Mouse (Mus musculus): Measurements from ENCODE around the gene Cpd. TPM values are rescaled to one million over a fixed set of nuclear protein-coding genes. Genes with fewer than 3 reads are reported as not detected.

Cpd gene
- polyA plus RNA-seq, 1 experiment, result 17.6 TPM

DNA sequence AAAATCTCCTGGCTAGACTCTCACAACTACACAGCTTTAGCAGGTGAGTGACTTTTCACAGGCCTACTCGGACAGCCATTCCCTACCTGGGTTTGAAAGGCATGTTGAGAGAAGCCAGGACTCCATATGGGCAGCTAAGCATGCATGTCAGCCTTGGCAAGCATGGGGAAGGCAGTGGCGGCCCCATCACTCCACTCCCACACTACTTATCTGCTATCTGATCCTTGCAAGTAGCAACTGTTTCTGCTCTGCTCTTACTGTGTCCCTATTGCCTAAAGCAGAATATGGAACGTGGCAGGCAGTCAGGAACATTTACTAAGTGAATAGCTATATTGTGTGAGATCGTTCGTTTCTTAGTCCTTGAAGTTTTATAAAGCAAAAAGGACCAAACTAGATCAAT, 10.9 kb downstream of the Cpd start:
- no peak overlapping the region for H3K4me2 ChIP-seq (ENCODE audit: low read depth)
- peaks cover 7% of the 10 kb centered on the region for H3K36me3 ChIP-seq (ENCODE audit: control insufficient read depth, insufficient read depth)
- no peak overlapping the region for H3ac ChIP-seq (ENCODE audit: control insufficient read depth, insufficient read length)
- no peaks in the 10 kb centered on the region for H3K79me2 ChIP-seq (ENCODE audit: control insufficient read depth, insufficient read depth)
- no peak overlapping the region for H3K4me3 ChIP-seq
- no peaks in the 10 kb centered on the region for H3K27me3 ChIP-seq (ENCODE audit: control insufficient read depth, insufficient read depth, insufficient read length)
- TF ChIP-seq POLR2A (IDR thresholded peaks at IDR 0.05; ENCODE audit: insufficient read length, low read depth) (no peak), SRF (IDR thresholded peaks at IDR 0.05; ENCODE audit: control insufficient read depth, insufficient read length, low read depth) (no peak), POLR2AphosphoS2 (IDR thresholded peaks at IDR 0.05; ENCODE audit: insufficient read length, low read depth) (no peak), MAX (IDR thresholded peaks at IDR 0.05; ENCODE audit: low read depth) (no peak), TCF12 (IDR thresholded peaks at IDR 0.05; ENCODE audit: insufficient read depth, poor library complexity, severe bottlenecking) (no peak), MYOG (IDR thresholded peaks at IDR 0.05; ENCODE audit: control insufficient read depth in 1 of 3, insufficient read depth in 1 of 3, insufficient read length in 2 of 3, low read depth in 2 of 3) (no peak), USF1 (IDR thresholded peaks at IDR 0.05; ENCODE audit: low read depth) (no peak), REST (IDR thresholded peaks at IDR 0.05; ENCODE audit: insufficient read depth, insufficient read length) (no peak), CEBPB (IDR thresholded peaks at IDR 0.05; ENCODE audit: insufficient read depth, poor library complexity, severe bottlenecking) (no peak), E2F4 (IDR thresholded peaks at IDR 0.05; ENCODE audit: insufficient read depth) (no peak), MYOD1 (IDR thresholded peaks at IDR 0.05; ENCODE audit: control insufficient read depth in 1 of 3, insufficient read length in 2 of 3, low read depth in 2 of 3) (no peak), TCF3 (IDR thresholded peaks at IDR 0.05; ENCODE audit: insufficient read length, low read depth) (no peak)

DNA sequence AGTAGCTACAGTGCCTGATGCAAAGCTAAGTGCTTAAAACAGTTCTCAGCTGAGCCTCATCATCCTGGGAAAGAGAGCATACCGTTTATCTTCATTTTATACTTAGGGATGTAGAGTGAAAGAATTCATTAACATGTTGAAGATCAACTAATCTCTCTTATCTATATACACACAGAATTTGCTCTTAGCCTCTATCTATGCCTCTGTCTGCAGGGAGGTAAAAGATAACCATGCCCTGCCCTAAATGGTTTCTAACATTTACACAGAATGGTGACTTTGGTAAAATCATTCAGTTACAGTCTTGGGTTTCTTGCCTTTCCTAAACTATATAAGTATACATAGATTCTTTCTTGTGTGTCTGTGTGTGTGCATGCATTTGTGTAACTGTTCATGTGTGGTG, 12.2 kb downstream of the Cpd start:
- Histone ChIP-seq H3K36me3 (ENCODE audit: control insufficient read depth, insufficient read depth) (peaks cover 7% of the 10 kb centered on the region), H3ac (ENCODE audit: control insufficient read depth, insufficient read length) (no peak overlapping the region), H3K79me2 (ENCODE audit: control insufficient read depth, insufficient read depth) (no peaks in the 10 kb centered on the region), H3K4me2 (ENCODE audit: low read depth) (no peak overlapping the region), H3K27me3 (ENCODE audit: control insufficient read depth, insufficient read depth, insufficient read length) (no peaks in the 10 kb centered on the region), H3K4me3 (no peak overlapping the region)
- TF ChIP-seq POLR2AphosphoS2 (IDR thresholded peaks at IDR 0.05; ENCODE audit: insufficient read length, low read depth) (no peak), MAX (IDR thresholded peaks at IDR 0.05; ENCODE audit: low read depth) (no peak), MYOG (IDR thresholded peaks at IDR 0.05; ENCODE audit: control insufficient read depth in 1 of 3, insufficient read depth in 1 of 3, insufficient read length in 2 of 3, low read depth in 2 of 3) (no peak), CEBPB (IDR thresholded peaks at IDR 0.05; ENCODE audit: insufficient read depth, poor library complexity, severe bottlenecking) (no peak)

- no peak overlapping the region for H3K4me3 ChIP-seq
- no peak for TF ChIP-seq MAX (IDR thresholded peaks at IDR 0.05; ENCODE audit: low read depth)
- no peak for TF ChIP-seq REST (IDR thresholded peaks at IDR 0.05; ENCODE audit: insufficient read depth, insufficient read length)
- no peak for TF ChIP-seq MYOG (IDR thresholded peaks at IDR 0.05; ENCODE audit: control insufficient read depth in 1 of 3, insufficient read depth in 1 of 3, insufficient read length in 2 of 3, low read depth in 2 of 3)
- TF ChIP-seq POLR2AphosphoS2 (IDR thresholded peaks at IDR 0.05; ENCODE audit: insufficient read length, low read depth), result no peak
- no peak for TF ChIP-seq E2F4 (IDR thresholded peaks at IDR 0.05; ENCODE audit: insufficient read depth)
- no peak for TF ChIP-seq SRF (IDR thresholded peaks at IDR 0.05; ENCODE audit: control insufficient read depth, insufficient read length, low read depth)
- TF ChIP-seq TCF12 (IDR thresholded peaks at IDR 0.05; ENCODE audit: insufficient read depth, poor library complexity, severe bottlenecking), result no peak
- no peak for TF ChIP-seq USF1 (IDR thresholded peaks at IDR 0.05; ENCODE audit: low read depth)
Measured at GRCm38 (mm10) chr11:76824885-76825265, 21.9 kb downstream of the Cpd start.

DNA sequence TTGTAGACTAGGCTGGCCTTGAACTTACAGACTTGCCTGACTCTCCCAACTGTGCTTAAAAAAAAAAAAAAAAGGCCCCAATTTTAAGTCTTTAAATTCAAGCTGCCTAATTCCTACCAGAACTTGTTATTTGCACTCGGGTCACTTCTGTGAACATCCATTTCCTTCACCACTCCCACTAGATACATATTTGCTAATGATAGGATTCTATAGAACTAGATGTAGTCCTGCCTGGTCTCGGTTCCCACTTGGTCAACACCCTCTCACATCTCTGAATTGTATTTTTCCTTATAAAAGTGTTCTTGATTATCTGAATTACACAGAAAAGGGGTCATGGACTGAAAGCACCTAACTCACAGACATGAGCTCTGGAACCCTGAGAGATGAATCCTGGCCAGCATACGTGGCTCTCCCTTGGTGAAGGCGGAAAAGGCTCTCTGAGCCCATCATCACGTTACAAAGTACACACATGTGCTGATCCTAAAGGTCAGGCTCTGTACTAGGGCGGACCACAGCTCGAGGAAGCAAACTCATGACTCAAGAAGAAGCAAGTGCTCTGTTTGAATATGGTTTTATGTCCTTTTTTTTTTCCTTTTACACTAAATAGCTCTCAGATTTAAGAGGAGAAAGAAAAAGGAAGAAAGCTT, 22.5 kb downstream of the Cpd start:
- H3K4me2 ChIP-seq (ENCODE audit: low read depth), result peak overlapping the region; percentile 42
- TF ChIP-seq USF1 (IDR thresholded peaks at IDR 0.05; ENCODE audit: low read depth) (no peak), MAX (IDR thresholded peaks at IDR 0.05; ENCODE audit: low read depth) (no peak), MYOD1 (IDR thresholded peaks at IDR 0.05; ENCODE audit: control insufficient read depth in 1 of 3, insufficient read length in 2 of 3, low read depth in 2 of 3) (no peak), REST (IDR thresholded peaks at IDR 0.05; ENCODE audit: insufficient read depth, insufficient read length) (no peak), CEBPB (IDR thresholded peaks at IDR 0.05; ENCODE audit: insufficient read depth, poor library complexity, severe bottlenecking) (no peak), SRF (IDR thresholded peaks at IDR 0.05; ENCODE audit: control insufficient read depth, insufficient read length, low read depth) (no peak), E2F4 (IDR thresholded peaks at IDR 0.05; ENCODE audit: insufficient read depth) (no peak), MYOG (IDR thresholded peaks at IDR 0.05; ENCODE audit: control insufficient read depth in 1 of 3, insufficient read depth in 1 of 3, insufficient read length in 2 of 3, low read depth in 2 of 3) (no peak), POLR2A (IDR thresholded peaks at IDR 0.05; ENCODE audit: insufficient read length, low read depth) (no peak), POLR2AphosphoS2 (IDR thresholded peaks at IDR 0.05; ENCODE audit: insufficient read length, low read depth) (no peak), TCF3 (IDR thresholded peaks at IDR 0.05; ENCODE audit: insufficient read length, low read depth) (no peak), TCF12 (IDR thresholded peaks at IDR 0.05; ENCODE audit: insufficient read depth, poor library complexity, severe bottlenecking) (no peak)

More at GRCm38 (mm10) chr11:76824885-76825265, 21.9 kb downstream of the Cpd start:
- H3K36me3 ChIP-seq (ENCODE audit: control insufficient read depth, insufficient read depth), result no peaks in the 10 kb centered on the region
- H3K79me2 ChIP-seq (ENCODE audit: control insufficient read depth, insufficient read depth), result peaks cover 5% of the 10 kb centered on the region
- no peaks in the 10 kb centered on the region for H3K27me3 ChIP-seq (ENCODE audit: control insufficient read depth, insufficient read depth, insufficient read length)
- no peak overlapping the region for H3ac ChIP-seq (ENCODE audit: control insufficient read depth, insufficient read length)
- H3K4me2 ChIP-seq (ENCODE audit: low read depth), result peak overlapping the region; percentile 42

DNA sequence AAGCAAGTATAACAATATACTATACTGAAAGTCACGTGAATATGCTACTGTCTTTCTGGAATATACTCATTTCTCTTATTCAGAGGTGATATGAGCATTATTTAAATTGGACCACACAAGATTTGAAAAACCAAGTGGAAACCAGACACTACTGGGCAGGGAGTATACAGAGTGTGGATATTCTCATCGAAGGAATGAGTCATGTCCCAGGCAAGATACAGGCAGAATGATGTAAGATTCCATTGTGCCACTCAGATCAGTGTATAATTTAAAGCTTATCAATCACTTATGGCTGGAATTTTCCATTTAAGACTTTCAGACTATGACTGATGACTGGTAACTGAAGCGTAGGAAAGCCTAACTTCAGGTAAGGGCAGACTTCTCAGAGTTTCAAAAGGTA, 23.2 kb downstream of the Cpd start:
- H3ac ChIP-seq (ENCODE audit: control insufficient read depth, insufficient read length), result no peak overlapping the region
- no peak overlapping the region for H3K4me3 ChIP-seq
- no peaks in the 10 kb centered on the region for H3K36me3 ChIP-seq (ENCODE audit: control insufficient read depth, insufficient read depth)
- no peaks in the 10 kb centered on the region for H3K27me3 ChIP-seq (ENCODE audit: control insufficient read depth, insufficient read depth, insufficient read length)
- H3K79me2 ChIP-seq (ENCODE audit: control insufficient read depth, insufficient read depth), result peaks cover 5% of the 10 kb centered on the region
- TF ChIP-seq POLR2AphosphoS2 (IDR thresholded peaks at IDR 0.05; ENCODE audit: insufficient read length, low read depth) (no peak), SRF (IDR thresholded peaks at IDR 0.05; ENCODE audit: control insufficient read depth, insufficient read length, low read depth) (no peak), CEBPB (IDR thresholded peaks at IDR 0.05; ENCODE audit: insufficient read depth, poor library complexity, severe bottlenecking) (0 out of 2 replicates have a peak, but pooled peaks have one; percentile 37), TCF12 (IDR thresholded peaks at IDR 0.05; ENCODE audit: insufficient read depth, poor library complexity, severe bottlenecking) (no peak)
- no peak overlapping the region for H3K4me2 ChIP-seq (ENCODE audit: low read depth)

More for the DNA sequence above, 22.5 kb downstream of the Cpd start:
- Histone ChIP-seq H3K27me3 (ENCODE audit: control insufficient read depth, insufficient read depth, insufficient read length) (no peaks in the 10 kb centered on the region), H3K4me3 (no peak overlapping the region), H3ac (ENCODE audit: control insufficient read depth, insufficient read length) (no peak overlapping the region), H3K36me3 (ENCODE audit: control insufficient read depth, insufficient read depth) (no peaks in the 10 kb centered on the region), H3K79me2 (ENCODE audit: control insufficient read depth, insufficient read depth) (peaks cover 5% of the 10 kb centered on the region)

Data from myocyte (in vitro differentiated cells).